Mouse (Mus musculus) myocyte (in vitro differentiated cells): ENCODE measurements around the gene Krt33b. TPM values are rescaled to one million over a fixed set of nuclear protein-coding genes. Genes with fewer than 3 reads are reported as not detected.
A peak's percentile ranks its signal among the peaks of the same experiment; 100 is the strongest.

Experiments used
- H3K27me3 ChIP-seq: one replicate; pipeline ENCODE4 v1.6.1; 2011; ENCODE audit not compliant: control insufficient read depth, insufficient read depth, insufficient read length
- H3K36me3 ChIP-seq: one replicate; pipeline ENCODE4 v1.6.1; 2011; ENCODE audit not compliant: control insufficient read depth, insufficient read depth
- H3K4me2 ChIP-seq: one replicate; pipeline ENCODE4 v1.6.1; 2011; ENCODE audit warnings: low read depth, control low read depth
- H3K4me3 ChIP-seq: one replicate; pipeline ENCODE4 v1.5.1; 2011; ENCODE audit warnings: mild to moderate bottlenecking, control low read depth, moderate library complexity
- H3K79me2 ChIP-seq: one replicate; pipeline ENCODE4 v1.6.1; 2011; ENCODE audit not compliant: control insufficient read depth, insufficient read depth
- H3ac ChIP-seq: one replicate; pipeline ENCODE4 v1.6.1; 2011; ENCODE audit not compliant: control insufficient read depth, insufficient read length
- CEBPB ChIP-seq: IDR thresholded peaks from 2 replicates; pipeline ENCODE4 v1.6.1; 2011; ENCODE audit warnings: mild to moderate bottlenecking, moderate library complexity; ENCODE audit not compliant: poor library complexity, insufficient read depth, severe bottlenecking
- E2F4 ChIP-seq: IDR thresholded peaks from one replicate; pipeline ENCODE4 v1.6.1; 2011; ENCODE audit warnings: mild to moderate bottlenecking, control low read depth, moderate library complexity; ENCODE audit not compliant: insufficient read depth
- MAX ChIP-seq: IDR thresholded peaks from one replicate; pipeline ENCODE4 v1.6.1; 2011; ENCODE audit warnings: low read depth, mild to moderate bottlenecking, control low read depth
- MYOD1 ChIP-seq, 3 experiments: IDR thresholded peaks; one replicate each; pipeline ENCODE4 v1.6.1; 2011; ENCODE audit warnings: control low read depth in 2 of 3, low read depth in 2 of 3, mild to moderate bottlenecking in 2 of 3, moderate library complexity in 1 of 3; ENCODE audit not compliant: insufficient read length in 2 of 3, control insufficient read depth in 1 of 3
- MYOG ChIP-seq, 3 experiments: IDR thresholded peaks; one replicate each; pipeline ENCODE4 v1.6.1; 2011; ENCODE audit warnings: control low read depth in 2 of 3, low read depth in 2 of 3, mild to moderate bottlenecking in 2 of 3; ENCODE audit not compliant: insufficient read length in 2 of 3, control insufficient read depth in 1 of 3, insufficient read depth in 1 of 3
- POLR2A ChIP-seq: IDR thresholded peaks from one replicate; pipeline ENCODE4 v1.6.1; 2011; ENCODE audit warnings: low read depth, mild to moderate bottlenecking, control low read depth, moderate library complexity; ENCODE audit not compliant: insufficient read length
- POLR2AphosphoS2 ChIP-seq: IDR thresholded peaks from one replicate; pipeline ENCODE4 v1.6.1; 2011; ENCODE audit warnings: low read depth, control low read depth; ENCODE audit not compliant: insufficient read length
- REST ChIP-seq: IDR thresholded peaks from one replicate; pipeline ENCODE4 v1.6.1; 2011; ENCODE audit warnings: mild to moderate bottlenecking, control low read depth, moderate library complexity; ENCODE audit not compliant: insufficient read depth, insufficient read length
- SRF ChIP-seq: IDR thresholded peaks from one replicate; pipeline ENCODE4 v1.6.1; 2011; ENCODE audit warnings: low read depth; ENCODE audit not compliant: control insufficient read depth, insufficient read length
- TCF12 ChIP-seq: IDR thresholded peaks from one replicate; pipeline ENCODE4 v1.6.1; 2011; ENCODE audit warnings: mild to moderate bottlenecking, control low read depth; ENCODE audit not compliant: poor library complexity, insufficient read depth, severe bottlenecking
- TCF3 ChIP-seq: IDR thresholded peaks from one replicate; pipeline ENCODE4 v1.6.1; 2011; ENCODE audit warnings: low read depth, control low read depth; ENCODE audit not compliant: insufficient read length
- USF1 ChIP-seq: IDR thresholded peaks from one replicate; pipeline ENCODE4 v1.6.1; 2011; ENCODE audit warnings: low read depth, mild to moderate bottlenecking, control low read depth, moderate library complexity
- polyA plus RNA-seq: library from polyadenylated mRNA; unstranded; fragments of >200 nt; fragmentation: generic; extraction: Trizol; gene quantifications from one replicate; pipeline ENCODE4 v1.2.1, GENCODE M21; 2012; ENCODE audit warnings: missing spikeins

The Krt33b gene
- polyA plus RNA-seq, 1 experiment = 0.06 TPM

DNA sequence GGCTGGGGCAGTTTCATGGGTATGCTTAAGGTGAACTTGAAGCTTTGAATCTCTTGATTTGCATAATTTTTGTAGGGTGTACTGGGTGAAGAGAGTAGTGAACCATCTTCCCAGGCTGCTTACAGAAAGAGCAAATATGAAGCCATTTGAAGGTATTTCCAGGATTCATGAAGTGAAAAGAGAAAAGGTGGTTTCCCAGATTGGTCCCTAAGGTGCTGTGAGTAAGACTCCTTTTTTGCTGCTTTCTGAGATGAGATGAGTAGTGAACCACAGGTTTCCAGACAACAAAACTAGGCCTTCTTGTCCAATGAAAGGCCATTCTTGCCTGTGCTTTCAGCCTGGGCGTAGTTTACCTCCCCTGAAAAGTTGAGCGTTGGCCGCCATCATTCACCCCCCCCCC lies 41.1 kb downstream of the Krt33b start:
- H3K36me3 ChIP-seq = no peaks in the 10 kb centered on the region
- TF ChIP-seq TCF12 = no peak
- no peak for TF ChIP-seq MYOD1 (IDR thresholded peaks at IDR 0.05; ENCODE audit: control insufficient read depth in 1 of 3, insufficient read length in 2 of 3, low read depth in 2 of 3)
- no peak for TF ChIP-seq TCF3
- TF ChIP-seq SRF = no peak
- TF ChIP-seq CEBPB = no peak
- no peak for TF ChIP-seq MYOG (IDR thresholded peaks at IDR 0.05; ENCODE audit: control insufficient read depth in 1 of 3, insufficient read depth in 1 of 3, insufficient read length in 2 of 3, low read depth in 2 of 3)
- no peak for TF ChIP-seq POLR2A
- no peak for TF ChIP-seq E2F4
- H3K4me3 ChIP-seq = no peak overlapping the region
- peaks cover 16% of the 10 kb centered on the region for H3K27me3 ChIP-seq
- H3ac ChIP-seq = no peak overlapping the region
- H3K4me2 ChIP-seq = no peak overlapping the region
- H3K79me2 ChIP-seq = no peaks in the 10 kb centered on the region

DNA sequence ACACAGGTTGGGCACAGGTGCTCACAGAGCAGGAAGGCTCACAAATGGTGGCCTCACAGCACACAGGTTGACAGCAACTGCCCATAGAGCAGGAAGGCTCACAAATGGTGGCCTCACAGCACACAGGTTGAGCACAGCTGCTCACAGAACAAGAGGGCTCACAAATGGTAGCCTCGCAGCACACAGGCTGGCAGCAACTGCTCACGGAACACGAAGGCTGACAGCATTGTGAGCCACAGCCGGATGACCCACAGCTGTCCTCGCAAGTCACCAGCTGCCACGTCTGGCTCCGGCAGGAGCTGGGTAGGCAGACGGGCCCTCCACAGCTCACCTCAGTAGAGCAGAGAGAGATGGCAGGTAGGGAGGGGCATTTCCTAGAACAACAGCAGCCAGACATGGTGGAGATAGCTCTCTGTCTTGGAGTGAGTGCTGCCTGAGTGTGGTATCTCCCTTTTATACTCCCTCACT lies 43.5 kb downstream of the Krt33b start, which contains the start of gene Krtap16-1:
TSS of gene Krtap16-1 (minus strand) at position 418 of the 468 bp plus-strand sequence.
- TF ChIP-seq SRF (no peak), MAX (no peak), CEBPB (no peak), TCF3 (peak; percentile 85), REST (no peak), POLR2A (no peak), USF1 (no peak), MYOD1 (IDR thresholded peaks at IDR 0.05; ENCODE audit: control insufficient read depth in 1 of 3, insufficient read length in 2 of 3, low read depth in 2 of 3) (peak in 2 of 3 experiments; percentile 83 to 94), MYOG (IDR thresholded peaks at IDR 0.05; ENCODE audit: control insufficient read depth in 1 of 3, insufficient read depth in 1 of 3, insufficient read length in 2 of 3, low read depth in 2 of 3) (peak in 2 of 3 experiments; percentile 75 to 86), POLR2AphosphoS2 (no peak), E2F4 (no peak), TCF12 (no peak)
- Histone ChIP-seq H3K4me3 (no peak within 1 kb of the TSS), H3K4me2 (peak within 1 kb of the TSS; percentile 32), H3K27me3 (peaks cover 4% of the 10 kb centered on the region), H3ac (no peak within 1 kb of the TSS), H3K36me3 (no peaks in the 10 kb centered on the region), H3K79me2 (no peaks in the 10 kb centered on the region)

DNA sequence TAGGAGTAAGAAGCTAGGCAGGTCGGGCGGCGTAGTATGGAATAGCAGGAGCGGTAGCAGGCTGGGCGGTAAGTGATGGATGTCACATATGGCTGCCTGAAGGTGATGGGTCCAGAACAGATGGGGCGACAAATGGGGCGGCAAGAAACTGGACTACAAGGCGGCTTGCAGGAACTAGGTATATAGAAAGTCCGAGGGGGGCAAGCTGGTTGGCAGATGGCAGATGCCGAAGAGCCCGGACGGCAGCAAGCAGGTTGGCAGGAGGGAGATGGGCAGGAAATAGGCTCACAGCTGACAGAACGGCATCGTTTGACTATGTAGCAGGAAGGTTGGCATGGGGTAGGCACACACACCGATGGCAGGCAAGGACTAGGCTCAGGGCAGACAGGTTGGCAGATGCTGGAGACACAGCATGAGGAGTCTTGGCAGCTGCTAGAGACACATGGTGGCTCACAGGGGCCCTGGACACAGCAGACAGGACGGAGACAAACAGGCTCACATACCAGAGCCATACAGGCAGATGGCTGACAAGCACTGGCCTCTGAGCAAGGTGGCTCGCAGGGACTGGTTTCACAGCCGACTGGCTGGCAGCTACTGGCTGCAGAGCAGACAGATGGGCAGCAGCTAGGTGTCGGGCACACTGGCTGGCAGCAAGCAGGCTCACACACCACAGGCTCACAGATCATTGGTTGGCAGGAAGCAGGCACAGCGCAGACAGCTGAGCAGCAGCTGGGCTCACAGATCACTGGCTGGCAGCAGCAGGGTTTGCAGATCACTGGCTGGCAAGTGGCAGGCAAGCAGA lies 44.2 kb downstream of the Krt33b start:
- Histone ChIP-seq H3K79me2 (no peaks in the 10 kb centered on the region), H3K4me2 (peak overlapping the region; percentile 32), H3ac (no peak overlapping the region), H3K27me3 (peaks cover 11% of the 10 kb centered on the region), H3K36me3 (no peaks in the 10 kb centered on the region), H3K4me3 (no peak overlapping the region)
- TF ChIP-seq MYOD1 (IDR thresholded peaks at IDR 0.05; ENCODE audit: control insufficient read depth in 1 of 3, insufficient read length in 2 of 3, low read depth in 2 of 3) (peak in 2 of 3 experiments; percentile 87 to 97), MAX (no peak), SRF (no peak), E2F4 (no peak), MYOG (IDR thresholded peaks at IDR 0.05; ENCODE audit: control insufficient read depth in 1 of 3, insufficient read depth in 1 of 3, insufficient read length in 2 of 3, low read depth in 2 of 3) (peak in 2 of 3 experiments; percentile 82 to 97), TCF3 (peak; percentile 92), CEBPB (no peak)

DNA sequence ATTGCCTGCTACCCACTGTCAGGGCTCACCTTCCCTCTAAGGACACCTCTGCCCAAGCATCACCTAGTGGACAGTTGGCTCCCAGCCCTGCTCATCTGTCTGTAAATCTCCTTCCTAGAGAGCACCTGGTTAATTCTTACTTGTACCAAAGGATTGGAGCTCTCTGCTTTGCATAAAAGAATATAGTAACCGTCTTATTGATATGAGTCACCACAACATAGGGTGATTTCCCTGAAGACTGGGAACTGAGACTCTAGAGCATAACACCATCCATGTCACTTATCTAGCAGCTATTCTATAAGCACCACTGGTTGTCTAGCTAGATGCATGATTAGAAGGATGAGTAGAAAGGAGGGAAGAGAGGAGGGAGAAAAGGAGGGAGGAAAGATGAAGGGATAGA lies 46.2 kb downstream of the Krt33b start:
- Histone ChIP-seq H3K4me3 (no peak overlapping the region), H3K27me3 (peaks cover 17% of the 10 kb centered on the region), H3K36me3 (no peaks in the 10 kb centered on the region), H3K4me2 (no peak overlapping the region), H3ac (no peak overlapping the region), H3K79me2 (no peaks in the 10 kb centered on the region)
- no peak for TF ChIP-seq POLR2A
- TF ChIP-seq POLR2AphosphoS2 = no peak
- no peak for TF ChIP-seq E2F4
- no peak for TF ChIP-seq SRF
- TF ChIP-seq MYOG (IDR thresholded peaks at IDR 0.05; ENCODE audit: control insufficient read depth in 1 of 3, insufficient read depth in 1 of 3, insufficient read length in 2 of 3, low read depth in 2 of 3) = no peak
- no peak for TF ChIP-seq MAX
- no peak for TF ChIP-seq REST
- no peak for TF ChIP-seq MYOD1 (IDR thresholded peaks at IDR 0.05; ENCODE audit: control insufficient read depth in 1 of 3, insufficient read length in 2 of 3, low read depth in 2 of 3)
- TF ChIP-seq TCF3 = no peak
- TF ChIP-seq TCF12 = no peak
- no peak for TF ChIP-seq USF1
- no peak for TF ChIP-seq CEBPB

DNA sequence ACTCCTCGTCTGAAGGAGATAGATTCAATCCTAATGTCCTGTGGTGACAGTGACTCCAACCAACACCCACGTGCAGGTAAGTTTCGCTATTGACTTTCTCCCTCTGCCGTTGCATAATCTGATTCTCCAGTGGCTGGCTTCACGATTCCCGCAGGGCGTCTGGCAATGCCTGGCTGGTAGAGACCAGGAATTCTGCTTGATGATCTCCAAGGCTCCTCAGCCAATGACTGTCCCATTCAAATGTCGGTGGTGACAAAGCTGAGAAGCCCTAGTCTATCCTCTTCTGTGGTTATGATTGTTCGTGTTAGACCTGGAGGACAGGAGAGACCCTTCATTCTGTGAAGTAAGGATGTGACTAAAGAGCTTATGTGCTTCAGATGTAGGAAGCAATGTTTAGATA lies 46.9 kb downstream of the Krt33b start:
- Histone ChIP-seq H3K79me2 (no peaks in the 10 kb centered on the region), H3K4me2 (no peak overlapping the region), H3K36me3 (no peaks in the 10 kb centered on the region), H3K27me3 (peaks cover 17% of the 10 kb centered on the region), H3ac (no peak overlapping the region), H3K4me3 (no peak overlapping the region)
- TF ChIP-seq USF1 (no peak), REST (no peak), MYOG (IDR thresholded peaks at IDR 0.05; ENCODE audit: control insufficient read depth in 1 of 3, insufficient read depth in 1 of 3, insufficient read length in 2 of 3, low read depth in 2 of 3) (no peak)
